Mouse (Mus musculus) limb, embryonic 14.5 days (tissue): ENCODE measurements around the gene Ncaph2. TPM values are rescaled to one million over a fixed set of nuclear protein-coding genes. Genes with fewer than 3 reads are reported as not detected.

Experiments
- ATAC-seq: fragments of 200-750 bp; cut with Nextera tagmentation; 2 replicates; pipeline ENCODE4 v1.8.0; 2017; ENCODE audit warnings: low read depth, moderate number of reproducible peaks, moderate TSS enrichment; ENCODE audit not compliant: low FRiP score
- DNase-seq: peaks from one replicate; pipeline ENCODE4 v3.0.0-alpha.2; 2015; ENCODE audit warnings: low spot score
- H3K27ac ChIP-seq: fragments of 300-500 bp; sonication (generic); replicated peaks from 2 replicates; pipeline ENCODE4 v1.5.1; 2014; ENCODE audit warnings: low read depth, mild to moderate bottlenecking, low read length, moderate library complexity, mixed read lengths
- H3K27me3 ChIP-seq: fragments of 300-500 bp; sonication (generic); 2 replicates; pipeline ENCODE4 v1.6.1; 2014; ENCODE audit warnings: low read length, mixed read lengths; ENCODE audit not compliant: control insufficient read depth, insufficient read depth
- H3K36me3 ChIP-seq: fragments of 300-500 bp; sonication (generic); 2 replicates; pipeline ENCODE4 v1.6.1; 2014; ENCODE audit warnings: mild to moderate bottlenecking, low read length, moderate library complexity, mixed read lengths; ENCODE audit not compliant: control insufficient read depth, insufficient read depth
- H3K4me1 ChIP-seq: fragments of 300-500 bp; sonication (generic); 2 replicates; pipeline ENCODE4 v1.6.1; 2014; ENCODE audit warnings: antibody characterized with exemption, low read length, mixed read lengths; ENCODE audit not compliant: control insufficient read depth, insufficient read depth
- H3K4me2 ChIP-seq: fragments of 300-500 bp; sonication (generic); replicated peaks from 2 replicates; pipeline ENCODE4 v1.6.1; 2014; ENCODE audit warnings: low read depth, mild to moderate bottlenecking, low read length, moderate library complexity; ENCODE audit not compliant: severe bottlenecking
- H3K4me3 ChIP-seq: fragments of 300-500 bp; sonication (generic); replicated peaks from 2 replicates; pipeline ENCODE4 v1.5.1; 2014; ENCODE audit warnings: low read length
- H3K9ac ChIP-seq: fragments of 300-500 bp; sonication (generic); 2 replicates; pipeline ENCODE4 v1.6.1; 2014; ENCODE audit warnings: mild to moderate bottlenecking, low read depth, low read length, moderate library complexity; ENCODE audit not compliant: severe bottlenecking
- H3K9me3 ChIP-seq: fragments of 300-500 bp; sonication (generic); 2 replicates; pipeline ENCODE4 v1.6.1; 2016; ENCODE audit warnings: low read length; ENCODE audit not compliant: control insufficient read depth
- POLR2A ChIP-seq: fragments of 200-500 bp; IDR thresholded peaks from 2 replicates; pipeline ENCODE4 v1.8.0; 2012; ENCODE audit warnings: inconsistent platforms, mild to moderate bottlenecking, moderate library complexity, borderline replicate concordance; ENCODE audit not compliant: insufficient read depth, insufficient read length; ENCODE audit errors: extremely low read depth
- WGBS: fragments of 180-500 bp; shearing (Covaris S2); extraction: QIAGEN DNeasy Blood & Tissue Kit; methylation state at CpG from one replicate; pipeline ENCODE4 v1.1.7; 2014; 5-methylcytosine and 5-hydroxymethylcytosine counted together
- polyA plus RNA-seq, 2 experiments: library from polyadenylated mRNA; depleted of rRNA in 1 of 2; stranded (reverse) in 1 of 2; unstranded in 1 of 2; fragments of >200 nt; fragmentation: Nextera tagmentation in 1 of 2; extraction: Ambion mirVana in 1 of 2; gene quantifications; 2 replicates each; pipeline versions ENCODE4 v1.2.1 to v1.2.3; 2012 to 2014

Gene Ncaph2
- polyA plus RNA-seq (2012; rRNA removed), result 153 and 209 TPM in 2 replicates
- polyA plus RNA-seq (2014; fragmentation: Nextera tagmentation; extraction: Ambion mirVana), result 145 and 160 TPM in 2 replicates

DNA sequence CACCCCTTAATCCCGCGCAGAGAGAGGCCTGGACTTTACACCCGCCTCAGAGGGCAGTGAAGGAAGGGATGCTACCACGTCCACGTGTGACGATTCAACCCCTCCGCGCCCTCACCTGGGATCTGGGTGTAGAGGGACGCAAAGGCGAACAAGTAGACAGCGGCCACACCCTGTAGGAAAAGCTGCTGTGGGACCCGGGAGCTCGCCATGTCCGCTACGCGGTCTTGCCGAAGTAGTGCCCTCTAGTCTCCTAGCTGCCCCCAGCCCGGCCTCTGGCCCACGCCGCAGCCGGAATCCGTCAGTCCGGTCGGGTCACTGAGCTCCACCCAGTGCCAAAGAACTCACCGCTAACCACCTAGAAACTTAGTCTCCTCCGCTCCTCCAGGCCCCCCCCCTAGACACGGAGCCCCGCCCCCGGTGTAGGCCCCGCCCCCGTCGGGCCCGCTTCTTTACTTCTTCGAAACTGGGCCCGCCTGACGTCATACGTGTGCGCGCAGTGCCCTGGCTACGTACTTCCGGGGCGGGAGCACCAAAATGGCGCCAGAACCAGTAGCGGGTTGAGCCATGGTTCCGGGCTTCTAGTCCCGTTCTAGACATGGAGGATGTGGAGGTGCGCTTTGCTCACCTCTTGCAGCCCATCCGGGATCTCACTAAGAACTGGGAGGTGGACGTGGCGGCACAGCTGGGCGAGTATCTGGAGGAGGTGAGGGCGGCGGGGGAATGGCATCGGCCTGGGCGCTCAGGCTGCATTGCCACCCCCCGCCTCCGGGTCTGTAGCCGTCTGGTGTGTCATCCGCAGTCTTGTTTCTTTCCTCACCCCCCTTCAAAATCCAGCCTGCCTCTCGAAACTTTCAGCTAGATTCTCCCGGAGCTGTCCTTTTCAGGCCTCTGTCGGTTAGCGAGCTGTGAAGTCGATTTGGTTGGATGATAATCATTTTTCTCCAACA lies at the start of gene Ncaph2, which contains the start of gene Lmf2:
TSS of gene Ncaph2 (plus strand) at position 479 of the 947 bp plus-strand sequence.
TSS of gene Lmf2 (minus strand) at position 419 of the 947 bp plus-strand sequence.
- Histone ChIP-seq H3K9me3 (no peaks in the 10 kb centered on the region), H3K9ac (peak within 1 kb of the TSS; percentile 83), H3K27me3 (no peaks in the 10 kb centered on the region), H3K4me2 (peak within 1 kb of the TSS; percentile 77), H3K4me1 (peaks cover 18% of the 10 kb centered on the region), H3K4me3 (peak within 1 kb of the TSS; percentile 89), H3K27ac (peak within 1 kb of the TSS; percentile 89), H3K36me3 (peaks cover 46% of the 10 kb centered on the region)
- DNase-seq, result peak; percentile 95
- peak; percentile 51; the same call in 1 of the 2 replicates for TF ChIP-seq POLR2A
- ATAC-seq, result peak; percentile 94
- under 1% methylated on average over 60 of the region's 64 CpGs for WGBS

DNA sequence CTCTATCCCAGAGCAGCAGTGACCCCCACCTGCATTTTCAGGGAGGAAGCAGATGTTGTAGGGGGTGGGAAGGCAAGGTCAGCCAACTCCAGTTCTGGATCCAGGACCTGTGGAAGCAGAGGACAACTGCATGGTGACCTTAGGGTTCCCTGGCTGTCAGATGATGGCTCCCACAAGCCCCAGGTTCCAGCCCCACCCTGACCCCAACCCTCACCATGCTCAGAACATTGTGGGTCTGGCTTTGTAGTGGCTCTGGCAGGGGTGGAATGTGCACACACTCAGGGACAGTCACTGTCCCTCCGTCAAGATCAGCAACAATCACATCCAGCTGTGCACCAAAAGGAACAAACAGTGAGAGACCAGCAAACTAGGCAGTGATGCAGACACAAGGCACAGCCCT lies 49.6 kb upstream of the Ncaph2 start:
- DNase-seq, result no peak
- Histone ChIP-seq H3K4me2 (no peak overlapping the region), H3K4me3 (no peak overlapping the region), H3K9ac (no peak overlapping the region), H3K27ac (no peak overlapping the region), H3K9me3 (no peaks in the 10 kb centered on the region), H3K27me3 (no peaks in the 10 kb centered on the region), H3K36me3 (peaks cover 64% of the 10 kb centered on the region), H3K4me1 (no peaks in the 10 kb centered on the region)
- 75% methylated on average over 1 of the region's 1 CpGs for WGBS
- no peak for TF ChIP-seq POLR2A
- no peak for ATAC-seq

DNA sequence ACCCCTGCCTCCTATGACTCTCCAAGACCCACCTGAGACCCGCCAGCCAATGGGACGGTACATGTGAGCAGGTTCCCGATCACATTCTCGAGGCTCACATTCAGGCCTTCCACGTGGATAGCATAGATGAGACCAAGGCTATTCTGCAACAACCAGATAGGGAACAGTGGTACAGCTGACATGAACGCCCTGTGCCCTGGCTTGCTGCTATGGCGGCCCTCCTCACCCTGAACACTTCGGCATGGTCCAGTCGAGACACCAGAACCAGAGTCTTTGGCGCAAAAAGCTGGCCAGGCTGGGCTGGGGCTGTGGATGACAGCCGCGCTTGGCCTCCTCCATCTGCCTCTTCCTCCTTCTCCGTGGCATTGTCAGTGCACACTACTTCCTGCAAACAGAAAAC lies 48.1 kb upstream of the Ncaph2 start:
- no peaks in the 10 kb centered on the region for H3K4me1 ChIP-seq
- H3K27me3 ChIP-seq, result no peaks in the 10 kb centered on the region
- no peak overlapping the region for H3K9ac ChIP-seq
- no peaks in the 10 kb centered on the region for H3K9me3 ChIP-seq
- DNase-seq (no peak), ATAC-seq (no peak)
- TF ChIP-seq POLR2A, result no peak
- 91% methylated on average over 13 of the region's 13 CpGs for WGBS
- no peak overlapping the region for H3K27ac ChIP-seq
- H3K4me3 ChIP-seq, result no peak overlapping the region
- H3K4me2 ChIP-seq, result no peak overlapping the region
- H3K36me3 ChIP-seq, result peaks cover 49% of the 10 kb centered on the region

DNA sequence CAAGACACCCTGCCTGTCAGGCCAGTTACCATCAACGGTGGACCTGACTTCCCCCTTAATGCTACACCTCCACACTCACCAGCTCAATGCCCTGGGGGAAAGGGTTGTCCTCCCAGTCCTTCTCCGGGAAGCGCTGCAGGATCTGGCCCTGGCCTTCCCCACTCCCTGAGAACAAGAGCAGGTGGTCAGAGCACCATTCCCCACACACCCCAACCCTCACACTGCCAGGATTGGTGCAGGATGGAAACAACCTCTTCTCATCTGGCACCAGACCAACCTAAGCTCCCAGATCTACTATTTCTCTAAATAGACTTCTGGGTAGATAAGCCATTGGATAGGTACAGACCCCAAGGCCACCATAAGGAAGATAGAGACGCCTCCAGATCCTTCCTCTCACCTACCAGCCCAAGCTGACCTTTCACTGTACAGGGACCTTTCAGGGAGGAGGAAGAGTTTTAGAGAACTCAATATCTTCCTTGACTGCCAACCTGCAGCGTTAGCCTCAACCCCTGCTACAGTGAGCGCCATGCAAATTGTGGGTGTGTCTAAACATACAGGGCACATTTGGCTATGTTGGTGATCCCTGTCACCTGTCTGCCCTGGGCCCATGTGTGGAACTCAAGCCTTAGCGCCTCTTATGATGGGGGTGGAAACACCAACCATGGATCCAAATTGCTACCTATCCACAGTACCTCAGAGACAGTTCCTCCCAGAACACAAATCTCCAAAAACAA lies 46.9 kb upstream of the Ncaph2 start:
- ATAC-seq (no peak), DNase-seq (no peak)
- Histone ChIP-seq H3K4me2 (no peak overlapping the region), H3K36me3 (peaks cover 38% of the 10 kb centered on the region), H3K9ac (no peak overlapping the region), H3K27ac (no peak overlapping the region), H3K4me1 (peaks cover under 1% of the 10 kb centered on the region), H3K4me3 (no peak overlapping the region), H3K9me3 (no peaks in the 10 kb centered on the region), H3K27me3 (no peaks in the 10 kb centered on the region)
- WGBS, result 76% methylated on average over 7 of the region's 7 CpGs
- TF ChIP-seq POLR2A, result no peak

DNA sequence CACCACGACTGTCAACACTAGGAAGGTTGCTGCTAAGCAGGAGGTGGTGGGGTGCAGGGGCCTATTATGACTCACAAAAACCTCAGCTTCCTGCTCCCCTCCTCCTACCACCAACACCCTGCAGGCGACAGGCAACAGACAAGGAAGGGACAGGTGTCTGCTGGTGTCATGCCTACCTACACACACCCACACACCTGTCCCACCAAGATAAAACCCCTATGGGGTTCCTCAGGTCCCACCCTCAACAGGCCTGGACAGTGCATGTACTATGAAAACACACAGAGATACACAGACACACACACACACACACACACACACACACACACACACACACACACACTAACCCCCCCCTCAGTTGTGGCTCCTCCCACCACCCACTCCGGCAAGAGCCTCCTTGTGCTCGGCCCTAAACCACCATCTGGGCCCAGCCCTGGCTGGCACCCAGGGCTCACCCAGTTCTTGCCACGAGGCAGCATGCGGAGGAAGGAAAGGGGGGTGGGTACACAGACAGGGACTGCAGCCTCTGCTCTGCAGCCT lies 45.5 kb upstream of the Ncaph2 start:
- no peak overlapping the region for H3K4me3 ChIP-seq
- peaks cover 23% of the 10 kb centered on the region for H3K36me3 ChIP-seq
- no peaks in the 10 kb centered on the region for H3K9me3 ChIP-seq
- no peak for ATAC-seq
- H3K4me2 ChIP-seq, result no peak overlapping the region
- no peak for DNase-seq
- peaks cover 9% of the 10 kb centered on the region for H3K4me1 ChIP-seq
- 77% methylated on average over 6 of the region's 6 CpGs for WGBS
- TF ChIP-seq POLR2A, result no peak
- no peak overlapping the region for H3K27ac ChIP-seq
- H3K9ac ChIP-seq, result no peak overlapping the region; the same call in 1 of the 2 replicates
- H3K27me3 ChIP-seq, result no peaks in the 10 kb centered on the region
